Mouse (Mus musculus): ENCODE results near the gene Slc25a11. TPM values are rescaled to one million over a fixed set of nuclear protein-coding genes. Genes with fewer than 3 reads are reported as not detected.

Gene Slc25a11
- polyA plus RNA-seq, 1 experiment from 2014 or later = 143 TPM

- Histone ChIP-seq H3K4me3 (ENCODE audit: low read depth, low read length) (no peak overlapping the region), H3K27me3 (ENCODE audit: insufficient read depth, low read length) (no peaks in the 10 kb centered on the region), H3K27ac (ENCODE audit: low read depth) (peak overlapping the region; percentile 80), H3K4me1 (ENCODE audit: insufficient read depth) (peaks cover 23% of the 10 kb centered on the region), H3K4me2 (ENCODE audit: low read depth, low read length) (peak overlapping the region; percentile 55), H3K9me3 (ENCODE audit: low read length) (no peaks in the 10 kb centered on the region), H3K36me3 (replicated peaks; ENCODE audit: insufficient read depth, low read length) (no peaks in the 10 kb centered on the region; the same call in 1 of the 2 replicates), H3K9ac (replicated peaks) (no peak overlapping the region; the same call in 1 of the 2 replicates)
- no peak for DNase-seq
- 69% methylated on average over 1 of the region's 1 CpGs for WGBS (ENCODE audit: insufficient replicate concordance)
- TF ChIP-seq CTCF (IDR thresholded peaks at IDR 0.05; ENCODE audit: low read depth) = no peak
- no peak for TF ChIP-seq EP300 (IDR thresholded peaks at IDR 0.05; ENCODE audit: low read depth)
- peak; percentile 11; the same call in 1 of the 2 replicates for ATAC-seq
These were observed 9.0 kb downstream of the Slc25a11 start for GRCm38 (mm10) chr11:70638293-70638692.

- ATAC-seq = no peak
- no peak for TF ChIP-seq CTCF (IDR thresholded peaks at IDR 0.05; ENCODE audit: low read depth)
- TF ChIP-seq EP300 (IDR thresholded peaks at IDR 0.05; ENCODE audit: low read depth) = no peak
- 76% methylated on average over 1 of the region's 1 CpGs for WGBS (ENCODE audit: insufficient replicate concordance)
- Histone ChIP-seq H3K27ac (ENCODE audit: low read depth) (no peak overlapping the region; the same call in 1 of the 2 replicates), H3K27me3 (ENCODE audit: insufficient read depth, low read length) (no peaks in the 10 kb centered on the region), H3K9me3 (ENCODE audit: low read length) (no peaks in the 10 kb centered on the region), H3K4me2 (ENCODE audit: low read depth, low read length) (no peak overlapping the region), H3K36me3 (replicated peaks; ENCODE audit: insufficient read depth, low read length) (no peaks in the 10 kb centered on the region), H3K4me3 (ENCODE audit: low read depth, low read length) (no peak overlapping the region), H3K9ac (replicated peaks) (no peak overlapping the region), H3K4me1 (ENCODE audit: insufficient read depth) (peaks cover 23% of the 10 kb centered on the region)
- no peak for DNase-seq
These were observed 9.5 kb downstream of the Slc25a11 start for GRCm38 (mm10) chr11:70637764-70638163.

GRCm38 (mm10) chr11:70635601-70636000 is 11.7 kb downstream of the Slc25a11 start:
- no peak for TF ChIP-seq CTCF (IDR thresholded peaks at IDR 0.05; ENCODE audit: low read depth)
- no peak for TF ChIP-seq EP300 (IDR thresholded peaks at IDR 0.05; ENCODE audit: low read depth)
- no peak overlapping the region for H3K4me3 ChIP-seq (ENCODE audit: low read depth, low read length)
- WGBS (ENCODE audit: insufficient replicate concordance) = 85% methylated on average over 4 of the region's 4 CpGs
- ATAC-seq (no peak), DNase-seq (no peak)
- H3K4me1 ChIP-seq (ENCODE audit: insufficient read depth) = peaks cover 18% of the 10 kb centered on the region
- H3K36me3 ChIP-seq (replicated peaks; ENCODE audit: insufficient read depth, low read length) = no peaks in the 10 kb centered on the region
- H3K9me3 ChIP-seq (ENCODE audit: low read length) = no peaks in the 10 kb centered on the region
- H3K27ac ChIP-seq (ENCODE audit: low read depth) = no peak overlapping the region
- H3K27me3 ChIP-seq (ENCODE audit: insufficient read depth, low read length) = no peaks in the 10 kb centered on the region
- H3K9ac ChIP-seq (replicated peaks) = no peak overlapping the region
- no peak overlapping the region for H3K4me2 ChIP-seq (ENCODE audit: low read depth, low read length)

- no peaks in the 10 kb centered on the region for H3K9me3 ChIP-seq (ENCODE audit: low read length)
- H3K9ac ChIP-seq (replicated peaks) = no peak overlapping the region
- no peaks in the 10 kb centered on the region for H3K27me3 ChIP-seq (ENCODE audit: insufficient read depth, low read length)
- no peaks in the 10 kb centered on the region for H3K36me3 ChIP-seq (replicated peaks; ENCODE audit: insufficient read depth, low read length)
- no peak overlapping the region for H3K4me2 ChIP-seq (ENCODE audit: low read depth, low read length)
- DNase-seq (no peak), ATAC-seq (no peak)
- TF ChIP-seq CTCF (IDR thresholded peaks at IDR 0.05; ENCODE audit: low read depth) = no peak
- no peak for TF ChIP-seq EP300 (IDR thresholded peaks at IDR 0.05; ENCODE audit: low read depth)
- 42% methylated on average over 7 of the region's 7 CpGs for WGBS (ENCODE audit: insufficient replicate concordance)
- no peak overlapping the region for H3K4me3 ChIP-seq (ENCODE audit: low read depth, low read length)
- no peak overlapping the region for H3K27ac ChIP-seq (ENCODE audit: low read depth)
- peaks cover 9% of the 10 kb centered on the region for H3K4me1 ChIP-seq (ENCODE audit: insufficient read depth)
These were observed 17.1 kb downstream of the Slc25a11 start for GRCm38 (mm10) chr11:70630129-70630528.

- no peak for DNase-seq
These were observed 17.7 kb downstream of the Slc25a11 start for GRCm38 (mm10) chr11:70629557-70629956.

GRCm38 (mm10) chr11:70628431-70628830 is 18.8 kb downstream of the Slc25a11 start:
- Histone ChIP-seq H3K4me3 (ENCODE audit: low read depth, low read length) (no peak overlapping the region), H3K9me3 (ENCODE audit: low read length) (no peaks in the 10 kb centered on the region), H3K27ac (ENCODE audit: low read depth) (no peak overlapping the region), H3K4me1 (ENCODE audit: insufficient read depth) (peaks cover 9% of the 10 kb centered on the region), H3K9ac (replicated peaks) (no peak overlapping the region), H3K36me3 (replicated peaks; ENCODE audit: insufficient read depth, low read length) (no peaks in the 10 kb centered on the region), H3K27me3 (ENCODE audit: insufficient read depth, low read length) (no peaks in the 10 kb centered on the region), H3K4me2 (ENCODE audit: low read depth, low read length) (no peak overlapping the region)
- 59% methylated on average over 2 of the region's 2 CpGs for whole genome bisulfite sequencing (ENCODE audit: insufficient replicate concordance)
- DNase-seq = no peak
- ATAC-seq = no peak
- no peak for TF ChIP-seq EP300 (IDR thresholded peaks at IDR 0.05; ENCODE audit: low read depth)
- no peak for TF ChIP-seq CTCF (IDR thresholded peaks at IDR 0.05; ENCODE audit: low read depth)

More at GRCm38 (mm10) chr11:70629557-70629956, 17.7 kb downstream of the Slc25a11 start:
- no peak overlapping the region for H3K9ac ChIP-seq (replicated peaks)
- no peaks in the 10 kb centered on the region for H3K27me3 ChIP-seq (ENCODE audit: insufficient read depth, low read length)
- WGBS (ENCODE audit: insufficient replicate concordance) = 41% methylated on average over 5 of the region's 5 CpGs
- H3K4me2 ChIP-seq (ENCODE audit: low read depth, low read length) = no peak overlapping the region
- H3K4me3 ChIP-seq (ENCODE audit: low read depth, low read length) = no peak overlapping the region
- H3K9me3 ChIP-seq (ENCODE audit: low read length) = no peaks in the 10 kb centered on the region
- H3K27ac ChIP-seq (ENCODE audit: low read depth) = no peak overlapping the region
- H3K4me1 ChIP-seq (ENCODE audit: insufficient read depth) = peaks cover 9% of the 10 kb centered on the region
- peak; percentile 73 for TF ChIP-seq CTCF (IDR thresholded peaks at IDR 0.05; ENCODE audit: low read depth)
- TF ChIP-seq EP300 (IDR thresholded peaks at IDR 0.05; ENCODE audit: low read depth) = no peak
- no peaks in the 10 kb centered on the region for H3K36me3 ChIP-seq (replicated peaks; ENCODE audit: insufficient read depth, low read length)
- no peak for ATAC-seq

Measured in liver, postnatal 0 days (tissue).